Mouse (Mus musculus) cortical plate, adult 2 months (tissue): ENCODE results near the gene Echs1. TPM values are rescaled to one million over a fixed set of nuclear protein-coding genes. Genes with fewer than 3 reads are reported as not detected.

Experiments used
- H3K27ac ChIP-seq: fragments of 200-500 bp; 2 replicates; pipeline ENCODE4 v1.5.1; 2012; ENCODE audit warnings: low read length, control low read depth, inconsistent platforms; ENCODE audit not compliant: insufficient read depth
- H3K4me1 ChIP-seq: fragments of 200-500 bp; 2 replicates; pipeline ENCODE4 v1.6.1; 2011; ENCODE audit warnings: low read length; ENCODE audit not compliant: control insufficient read depth, insufficient read depth
- H3K4me3 ChIP-seq: fragments of 200-500 bp; 2 replicates; pipeline ENCODE4 v1.5.1; 2011; ENCODE audit warnings: mild to moderate bottlenecking, low read length, control low read depth; ENCODE audit not compliant: insufficient read depth
- CTCF ChIP-seq: fragments of 200-500 bp; IDR thresholded peaks from 2 replicates; pipeline ENCODE4 v1.5.1; 2011; ENCODE audit warnings: mild to moderate bottlenecking, control low read depth, low read length; ENCODE audit not compliant: insufficient read depth; ENCODE audit errors: extremely low read depth
- POLR2A ChIP-seq: fragments of 200-500 bp; IDR thresholded peaks from 2 replicates; pipeline ENCODE4 v1.6.1; 2011; ENCODE audit warnings: mild to moderate bottlenecking, low read length, control low read depth; ENCODE audit not compliant: insufficient read depth; ENCODE audit errors: extremely low read depth
- polyA plus RNA-seq: library from polyadenylated mRNA; depleted of rRNA; stranded (reverse); fragments of >200 nt; gene quantifications from 2 replicates; pipeline ENCODE4 v1.2.3, GENCODE M21; 2012

The Echs1 gene
- polyA plus RNA-seq, 1 experiment, result 67.2 TPM

DNA sequence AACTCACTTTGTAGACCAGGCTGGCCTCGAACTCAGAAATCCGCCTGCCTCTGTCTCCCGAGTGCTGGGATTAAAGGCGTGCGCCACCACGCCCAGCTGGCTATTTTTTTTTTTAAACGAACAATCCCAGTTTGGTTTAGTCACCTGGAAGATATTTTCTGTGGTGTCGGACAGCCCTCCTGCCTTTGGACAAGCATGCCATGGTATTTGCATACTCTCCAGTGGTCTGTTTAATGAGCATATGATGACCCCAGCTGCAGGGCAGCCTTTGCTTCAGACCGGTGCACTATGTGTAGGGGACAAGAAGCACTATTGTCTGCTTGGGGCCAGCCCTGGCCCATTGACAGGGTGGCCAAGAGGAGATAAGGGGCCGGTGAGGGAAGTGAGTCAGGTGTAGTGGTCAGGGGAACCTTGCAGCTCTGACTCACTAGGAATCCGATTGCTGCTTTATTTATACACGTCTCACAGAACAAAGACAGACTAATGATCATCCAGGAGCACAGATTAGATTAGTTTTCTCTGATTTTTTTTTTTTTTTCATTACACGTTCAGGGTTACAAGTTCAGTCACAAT is 5.1 kb upstream of the Echs1 start:
- H3K4me1 ChIP-seq, result peaks cover 1% of the 10 kb centered on the region; the same call in 1 of the 2 replicates
- no peak for TF ChIP-seq POLR2A
- TF ChIP-seq CTCF, result no peak
- no peak overlapping the region for H3K4me3 ChIP-seq
- no peak overlapping the region for H3K27ac ChIP-seq

DNA sequence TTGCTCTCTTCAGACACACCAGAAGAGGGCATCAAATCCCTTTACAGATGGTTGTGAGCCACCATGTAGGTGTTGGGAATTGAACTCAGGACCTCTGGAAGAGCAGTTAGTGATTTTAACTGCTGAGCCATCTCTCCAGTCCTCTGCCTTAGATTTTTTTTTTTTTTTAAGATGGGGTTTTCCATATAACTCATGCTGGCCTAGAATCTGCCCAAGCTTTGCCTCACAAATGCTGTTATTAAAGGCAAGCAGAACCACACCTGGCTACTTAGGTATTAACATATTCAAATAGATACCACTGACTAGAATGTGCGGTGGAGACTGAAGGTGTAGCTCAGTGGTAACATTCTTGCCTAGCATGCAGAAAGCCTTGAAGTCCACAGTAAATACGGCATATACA is 4.2 kb upstream of the Echs1 start:
- TF ChIP-seq POLR2A (no peak), CTCF (no peak)
- H3K4me1 ChIP-seq, result peaks cover 1% of the 10 kb centered on the region; the same call in 1 of the 2 replicates
- no peak overlapping the region for H3K4me3 ChIP-seq
- no peak overlapping the region for H3K27ac ChIP-seq

DNA sequence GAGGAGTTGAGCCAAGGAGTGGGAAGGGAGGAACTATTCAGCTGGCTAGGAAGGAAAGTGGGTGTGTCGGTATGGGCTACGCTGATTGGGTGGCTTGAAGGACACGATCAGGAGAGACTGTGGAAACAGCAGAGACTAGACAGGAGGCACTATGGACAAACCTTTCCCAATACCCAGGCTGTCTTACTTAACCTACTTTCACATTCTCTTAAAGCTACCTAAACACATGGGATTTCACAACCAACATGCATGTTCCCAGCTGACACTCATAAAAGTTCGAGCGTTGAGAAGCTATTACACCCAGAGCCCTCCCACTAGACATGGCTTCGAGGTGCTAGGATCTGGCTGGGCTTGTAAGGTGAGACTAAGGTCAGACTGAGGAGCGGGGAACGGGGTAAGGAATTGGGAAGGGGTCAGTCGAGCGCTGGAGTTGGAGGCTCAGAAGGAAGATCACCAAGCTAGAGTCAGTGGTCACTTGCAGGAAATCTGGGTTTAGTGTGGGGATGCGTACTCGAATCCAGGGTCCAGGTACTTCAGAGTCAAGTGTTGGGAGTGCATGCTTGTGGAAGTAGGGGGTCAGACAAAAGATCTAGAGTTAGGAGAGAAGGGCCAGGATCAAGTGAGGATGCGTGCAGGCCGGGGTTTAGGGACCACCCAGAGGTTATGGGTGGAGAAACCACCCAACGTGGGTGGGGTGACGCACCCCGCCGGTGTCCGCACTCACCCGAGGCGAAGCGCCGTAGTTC is 520 bp downstream of the Echs1 start, which contains the start of gene Paox:
TSS of gene Paox (plus strand) at position 217 of the 746 bp plus-strand sequence.
- TF ChIP-seq POLR2A (peak; percentile 52; the same call in 1 of the 2 replicates), CTCF (no peak)
- no peaks in the 10 kb centered on the region for H3K4me1 ChIP-seq
- H3K27ac ChIP-seq, result peak within 1 kb of the TSS; percentile 78
- peak within 1 kb of the TSS; percentile 76 for H3K4me3 ChIP-seq

DNA sequence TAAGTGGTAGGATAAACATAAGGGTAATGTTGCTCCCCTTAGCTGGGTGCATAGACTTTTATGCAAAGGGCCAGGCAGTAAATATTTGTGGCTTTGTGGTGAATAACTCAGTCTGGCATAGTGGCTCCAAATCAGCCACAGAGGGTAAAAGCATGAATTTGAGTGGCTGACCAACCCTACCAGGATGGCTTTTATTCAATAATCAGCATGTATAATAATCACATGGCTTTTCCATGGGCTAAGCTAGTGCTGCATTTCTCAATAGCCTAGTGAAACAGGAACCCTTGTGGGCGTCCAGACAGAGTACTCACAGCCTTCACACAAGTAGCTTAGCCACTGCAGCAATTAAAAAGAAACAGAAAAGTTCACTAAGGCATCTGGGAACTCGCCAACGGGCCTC is 4.3 kb downstream of the Echs1 start:
- H3K4me3 ChIP-seq, result no peak overlapping the region
- H3K4me1 ChIP-seq, result no peaks in the 10 kb centered on the region
- H3K27ac ChIP-seq, result no peak overlapping the region
- no peak for TF ChIP-seq CTCF
- TF ChIP-seq POLR2A, result no peak

DNA sequence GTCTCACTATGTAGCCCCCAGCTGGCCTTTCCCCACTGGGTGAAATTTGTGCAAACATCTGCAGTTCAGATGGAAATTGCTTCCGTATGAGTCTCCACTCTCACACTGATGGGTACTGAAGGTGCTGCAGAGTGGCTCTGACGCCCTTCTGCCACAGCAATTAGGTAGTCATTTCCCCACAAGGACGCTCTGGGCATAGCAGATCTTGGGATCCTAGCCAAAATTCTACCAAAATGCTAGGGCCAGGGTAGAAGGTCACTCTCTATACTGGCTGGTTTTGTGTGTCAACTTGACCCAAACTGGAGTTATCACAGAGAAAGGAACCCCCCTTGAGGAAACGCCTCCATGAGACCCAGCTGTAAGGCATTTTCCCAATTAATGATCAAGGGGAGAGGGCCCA is 12.3 kb downstream of the Echs1 start:
- Histone ChIP-seq H3K27ac (no peak overlapping the region), H3K4me1 (0 out of 2 replicates have a peak, but pooled peaks cover 1% of the 10 kb centered on the region), H3K4me3 (no peak overlapping the region)
- no peak for TF ChIP-seq POLR2A
- TF ChIP-seq CTCF, result no peak

DNA sequence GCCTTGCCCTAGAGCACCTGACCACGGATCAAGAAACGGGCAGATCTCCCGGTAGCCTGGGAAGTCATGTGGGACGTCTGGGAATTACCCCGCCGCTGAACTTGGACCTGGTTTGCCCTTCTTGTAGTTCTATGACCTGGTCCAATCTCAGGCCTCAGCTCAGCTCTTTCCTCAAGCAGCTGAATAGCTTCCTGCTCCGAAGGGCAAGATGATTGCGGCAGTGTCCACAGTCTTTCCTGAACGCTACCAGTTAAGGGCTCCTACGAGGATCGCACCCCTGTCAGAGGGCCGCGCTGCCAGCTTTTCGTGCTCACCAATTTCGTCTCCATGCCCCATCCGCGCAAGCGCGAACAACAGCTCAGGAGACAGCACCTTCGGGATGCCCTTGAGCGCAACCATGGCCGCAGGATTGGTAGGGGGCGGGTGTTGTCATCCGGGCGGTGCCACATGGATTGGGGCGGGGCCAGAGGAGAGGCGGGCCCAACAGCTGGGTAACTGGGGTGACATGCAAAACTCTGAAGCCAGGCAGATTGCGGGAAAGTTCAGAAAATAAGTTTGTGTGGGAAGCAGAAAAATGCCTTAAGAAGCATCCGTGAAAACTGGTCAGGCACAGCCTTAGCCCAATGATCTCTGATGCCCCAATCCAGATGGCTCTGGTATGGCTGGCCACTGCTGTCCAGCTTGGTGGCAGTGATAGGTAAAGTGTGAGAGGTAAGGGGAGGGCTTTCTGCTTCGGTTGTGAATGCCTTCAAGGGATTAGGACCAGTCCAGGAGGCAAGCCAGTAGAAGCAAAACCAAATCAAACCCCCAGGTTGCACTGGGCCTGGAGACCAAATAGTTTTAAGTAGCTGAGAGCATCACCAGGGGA is 14.0 kb downstream of the Echs1 start, which contains the start of gene Fuom:
TSS of gene Fuom (minus strand) at position 449 of the 868 bp plus-strand sequence.
- 0 out of 2 replicates have a peak, but pooled peaks cover 1% of the 10 kb centered on the region for H3K4me1 ChIP-seq
- TF ChIP-seq POLR2A, result peak; percentile 80
- TF ChIP-seq CTCF, result no peak
- peak within 1 kb of the TSS; percentile 23 for H3K27ac ChIP-seq
- peak within 1 kb of the TSS; percentile 54 for H3K4me3 ChIP-seq

DNA sequence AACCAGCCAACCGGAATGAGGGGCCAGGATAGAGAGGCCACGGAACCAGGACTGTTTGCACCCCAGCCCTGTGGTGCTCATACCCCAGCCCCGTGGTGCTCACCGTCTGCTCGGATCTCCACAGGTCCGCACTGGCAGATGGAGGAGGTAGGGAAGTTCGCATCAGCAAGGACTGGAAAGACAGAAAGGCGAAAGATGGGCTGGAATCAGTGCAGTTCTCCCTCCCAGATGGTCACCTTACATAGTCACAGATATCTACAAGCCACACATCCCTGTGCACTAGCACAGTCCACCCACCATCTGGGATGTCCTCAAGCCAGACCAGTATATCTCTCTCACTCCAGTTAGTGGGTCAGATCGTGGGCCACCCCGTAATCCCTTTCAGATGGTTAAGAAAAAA is 14.8 kb downstream of the Echs1 start:
- H3K4me3 ChIP-seq, result peak overlapping the region; percentile 54
- H3K27ac ChIP-seq, result no peak overlapping the region
- 0 out of 2 replicates have a peak, but pooled peaks cover 1% of the 10 kb centered on the region for H3K4me1 ChIP-seq
- TF ChIP-seq CTCF (no peak), POLR2A (no peak)

DNA sequence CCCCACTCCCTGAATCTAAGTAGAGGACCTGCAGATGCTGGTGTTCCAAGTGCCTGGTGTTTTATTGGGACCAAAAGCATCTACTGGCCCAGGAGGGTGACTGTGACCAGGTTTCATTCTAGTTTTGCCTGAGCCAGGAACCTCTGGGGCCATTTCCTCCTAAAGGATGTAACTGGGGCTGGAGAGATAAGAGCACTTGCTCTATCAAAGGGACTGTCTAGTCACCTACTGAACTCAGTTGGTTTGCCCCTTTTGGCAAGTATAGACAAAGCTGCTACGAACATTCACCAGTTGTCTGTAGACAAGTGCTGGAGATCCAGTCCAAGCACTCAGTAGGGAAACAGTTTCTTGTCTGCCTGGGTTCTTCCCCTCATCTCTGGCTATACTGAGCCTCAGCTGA is 17.8 kb downstream of the Echs1 start:
- H3K4me3 ChIP-seq, result no peak overlapping the region
- TF ChIP-seq CTCF (no peak), POLR2A (no peak)
- H3K4me1 ChIP-seq, result 0 out of 2 replicates have a peak, but pooled peaks cover 1% of the 10 kb centered on the region
- H3K27ac ChIP-seq, result no peak overlapping the region

DNA sequence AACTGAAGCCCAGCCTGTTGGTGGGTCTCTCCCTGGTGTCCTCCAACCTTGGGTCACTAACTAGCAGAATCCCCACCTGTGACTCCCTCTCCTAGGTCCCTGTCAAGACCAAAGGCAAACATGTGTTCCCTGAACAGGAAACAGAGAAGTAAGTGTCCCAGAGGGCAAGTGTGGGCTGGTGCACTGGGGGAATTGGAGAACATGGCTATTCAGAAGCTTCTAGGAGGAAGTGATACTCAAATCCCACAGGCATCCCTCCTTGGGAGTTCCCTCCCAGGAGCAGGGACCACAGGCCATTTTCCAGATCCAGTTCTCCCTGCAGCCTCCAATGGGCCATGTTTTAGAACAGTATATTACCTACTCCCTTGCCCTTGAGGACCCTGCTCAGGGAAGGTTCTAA is 20.2 kb downstream of the Echs1 start:
- Histone ChIP-seq H3K4me1 (no peaks in the 10 kb centered on the region), H3K4me3 (no peak overlapping the region), H3K27ac (no peak overlapping the region)
- TF ChIP-seq POLR2A, result no peak
- no peak for TF ChIP-seq CTCF
